Comparison of ENCODE assay signal across 11 mouse cellular contexts in the genomic region with DNA sequence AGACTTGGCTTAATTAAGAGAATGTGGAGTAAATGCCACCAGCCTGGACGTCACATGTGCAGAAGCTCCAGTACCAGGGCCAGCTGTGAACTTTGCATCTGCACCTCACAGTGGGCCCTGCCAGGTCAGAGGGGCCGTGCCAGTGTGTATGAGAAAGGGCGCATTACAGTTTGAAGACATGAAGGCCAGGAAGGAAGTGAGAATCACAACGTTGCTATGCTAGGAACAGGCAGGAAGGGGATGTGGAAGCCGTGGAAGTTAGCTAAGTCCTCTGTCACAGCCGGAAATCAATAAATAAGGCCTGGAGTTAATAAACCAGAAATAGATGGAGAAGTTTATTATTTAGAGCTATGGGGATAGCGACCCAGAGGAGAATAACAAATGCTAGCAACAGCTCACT. TPM values are rescaled to one million over a fixed set of nuclear protein-coding genes. Genes with fewer than 3 reads are reported as not detected.
DNase-seq lines count a peak whose midpoint lies in the region; ATAC-seq and TF ChIP-seq lines count a peak whose summit lies in the region.
"Had no signal": no experiment of that assay in that cellular context is flagged by ENCODE, and none has a peak within 500 bp of the region (broad histone marks: within the 10 kb centered on the region; RNA-seq: fewer than 3 reads in every experiment).

No protein-coding gene starts in this region.

- no peaks in the 10 kb centered on the region for H3K36me3 ChIP-seq in heart, embryonic 15.5 days
- H3K36me3 ChIP-seq in kidney, postnatal 0 days (ENCODE audit: insufficient read depth, low read length) = no peaks in the 10 kb centered on the region
- no peaks in the 10 kb centered on the region for H3K36me3 ChIP-seq in midbrain, embryonic 11.5 days (ENCODE audit: control insufficient read depth, insufficient read depth, low read length)
- H3K36me3 ChIP-seq: forebrain, embryonic 10.5 days had no signal

- no peak for TF ChIP-seq CTCF in kidney, postnatal 0 days (IDR thresholded peaks at IDR 0.05; ENCODE audit: low read depth)

- WGBS in heart, embryonic 15.5 days = 62% methylated on average over 7 of the region's 7 CpGs
- 63% methylated on average over 7 of the region's 7 CpGs for WGBS in kidney, postnatal 0 days
- 75% methylated on average over 7 of the region's 7 CpGs for WGBS in midbrain, embryonic 11.5 days

- H3K27me3 ChIP-seq in heart, embryonic 15.5 days = no peaks in the 10 kb centered on the region
- H3K27me3 ChIP-seq in kidney, postnatal 0 days (ENCODE audit: insufficient read depth, low read length) = no peaks in the 10 kb centered on the region
- no peaks in the 10 kb centered on the region for H3K27me3 ChIP-seq in midbrain, embryonic 11.5 days (ENCODE audit: control insufficient read depth, insufficient read depth, low read length)

- ATAC-seq in common myeloid progenitor, adult 5-6 weeks (replicated peaks; ENCODE audit: low read depth, poor library complexity, severe bottlenecking) = peak; percentile 32; the same call in 1 of the 2 replicates
- no peak for ATAC-seq in heart, embryonic 15.5 days (replicated peaks; ENCODE audit: insufficient number of reproducible peaks, insufficient read depth, low FRiP score, low read depth)
- no peak for ATAC-seq in kidney, postnatal 0 days (replicated peaks; ENCODE audit: low FRiP score, low read depth)
- no peak for ATAC-seq in midbrain, embryonic 11.5 days (ENCODE audit: low FRiP score)
- ATAC-seq: inflammation-experienced regulatory T-cells, adult 6 months had no signal

- H3K4me2 ChIP-seq in heart, embryonic 15.5 days = no peak overlapping the region
- no peak overlapping the region for H3K4me2 ChIP-seq in kidney, postnatal 0 days (ENCODE audit: low read length)
- H3K4me2 ChIP-seq in midbrain, embryonic 11.5 days = no peak overlapping the region

- no peak overlapping the region for H3K4me3 ChIP-seq in heart, embryonic 15.5 days
- H3K4me3 ChIP-seq in kidney, postnatal 0 days (replicated peaks; ENCODE audit: low read depth, low read length) = no peak overlapping the region
- no peak overlapping the region for H3K4me3 ChIP-seq in midbrain, embryonic 11.5 days (ENCODE audit: low read depth, low read length)
- H3K4me3 ChIP-seq: forebrain, embryonic 10.5 days had no signal

- H3K27ac ChIP-seq in heart, embryonic 15.5 days = peak overlapping the region; percentile 49; the same call in 1 of the 2 replicates
- peak overlapping the region; percentile 7; the same call in 1 of the 2 replicates for H3K27ac ChIP-seq in kidney, postnatal 0 days
- no peak overlapping the region for H3K27ac ChIP-seq in midbrain, embryonic 11.5 days (ENCODE audit: low read depth, low read length)
- H3K27ac ChIP-seq: forebrain, embryonic 10.5 days had no signal

- H3K9me3 ChIP-seq in heart, embryonic 15.5 days (replicated peaks) = no peaks in the 10 kb centered on the region
- no peaks in the 10 kb centered on the region for H3K9me3 ChIP-seq in kidney, postnatal 0 days (replicated peaks; ENCODE audit: low read length)
- no peaks in the 10 kb centered on the region for H3K9me3 ChIP-seq in midbrain, embryonic 11.5 days (ENCODE audit: control insufficient read depth, low read length)
- H3K9me3 ChIP-seq: forebrain, embryonic 10.5 days had no signal

- DNase-seq in heart, adult 9 months (ENCODE audit: low spot score in 2 of 2) = peak; percentile 22 to 57
- DNase-seq in heart, postnatal 36 days = no peak
- peak; percentile 66 for DNase-seq in kidney, postnatal 0 days (ENCODE audit: low spot score)
- no peak for DNase-seq in layer of hippocampus, postnatal 25 days (ENCODE audit: extremely low spot score in 1 of 2, low spot score in 1 of 2)
- no peak for DNase-seq in midbrain, embryonic 11.5 days (ENCODE audit: low spot score, missing footprints)
- no peak for DNase-seq in frontal cortex, adult 2 months (ENCODE audit: extremely low spot score in 1 of 2, low spot score in 1 of 2)
- DNase-seq: cerebellum, adult 9-11 months had no signal

- intact Hi-C loops in heart, postnatal 36 days (cut with DNase I) = loop anchor here (2.0 to 5.0 kb wide), 2 partner anchors 22 to 39 kb away; no protein-coding TSS in a partner anchor

- H3K9ac ChIP-seq in heart, embryonic 15.5 days = no peak overlapping the region
- H3K9ac ChIP-seq in kidney, postnatal 0 days (ENCODE audit: low read depth, low read length) = no peak overlapping the region
- no peak overlapping the region for H3K9ac ChIP-seq in midbrain, embryonic 11.5 days (ENCODE audit: low read length)

- H3K4me1 ChIP-seq in heart, embryonic 15.5 days (replicated peaks) = no peaks in the 10 kb centered on the region
- no peaks in the 10 kb centered on the region for H3K4me1 ChIP-seq in kidney, postnatal 0 days (replicated peaks; ENCODE audit: insufficient read depth, low read length)
- no peaks in the 10 kb centered on the region; the same call in 1 of the 2 replicates for H3K4me1 ChIP-seq in midbrain, embryonic 11.5 days (ENCODE audit: control insufficient read depth, insufficient read depth, low read length)

RNA-seq across cellular contexts. Expression of gene Mmaa, which starts 28.4 kb away (rescaled TPM):
- total RNA-seq in heart, postnatal 36 days (2021) = 10 to 100 TPM; 36.1 to 42.9 TPM
- 1.9 and 6.8 TPM in 2 replicates for total RNA-seq in common myeloid progenitor, adult 5-6 weeks (2017)
- polyA plus RNA-seq in heart, embryonic 15.5 days (2015; fragmentation: Nextera tagmentation; extraction: Ambion mirVana) = 15.0 and 15.7 TPM in 2 replicates
- polyA plus RNA-seq in kidney, postnatal 0 days (2015; fragmentation: Nextera tagmentation; extraction: Ambion mirVana) = 14.8 and 15.0 TPM in 2 replicates
- total RNA-seq in layer of hippocampus, postnatal 25 days (2021) = 10 to 100 TPM; 25.0 to 25.9 TPM
- 10.1 and 10.4 TPM in 2 replicates for polyA plus RNA-seq in midbrain, embryonic 11.5 days (2014; fragmentation: Nextera tagmentation; extraction: Ambion mirVana)
- 30.9 and 33.3 TPM in 2 replicates for polyA plus RNA-seq in frontal cortex, adult 2 months (2012; rRNA removed)

Comparison
In these comparisons a context has a peak if more than half of its experiments do, and no peak if none do; other contexts are left out.
1. DNase-seq: peak in heart, adult 9 months (2 of 2) and kidney, postnatal 0 days (single experiment); none in heart, postnatal 36 days (0 of 2), layer of hippocampus, postnatal 25 days (0 of 2), midbrain, embryonic 11.5 days (single experiment) and frontal cortex, adult 2 months (0 of 2).